Mouse (Mus musculus) cortical plate, adult 2 months (tissue): ENCODE results near the gene Dek.

Experiments
- CTCF ChIP-seq: fragments of 200-500 bp; IDR thresholded peaks from 2 replicates; pipeline ENCODE4 v1.5.1; 2011; ENCODE audit warnings: mild to moderate bottlenecking, control low read depth, low read length; ENCODE audit not compliant: insufficient read depth; ENCODE audit errors: extremely low read depth
- POLR2A ChIP-seq: fragments of 200-500 bp; IDR thresholded peaks from 2 replicates; pipeline ENCODE4 v1.6.1; 2011; ENCODE audit warnings: mild to moderate bottlenecking, low read length, control low read depth; ENCODE audit not compliant: insufficient read depth; ENCODE audit errors: extremely low read depth

GRCm38 (mm10) chr13:47151060-47151459 lies 45.1 kb upstream of the Dek start:
- no peak for TF ChIP-seq CTCF
- no peak for TF ChIP-seq POLR2A
